Mouse (Mus musculus) adrenal gland, postnatal 10 days (tissue): Measurements from ENCODE around the gene Polr2g. TPM values are rescaled to one million over a fixed set of nuclear protein-coding genes. Genes with fewer than 3 reads are reported as not detected.
"Not testable (repeated sequence)": the region's sequence is repeated elsewhere in the genome, so short reads cannot be mapped to it uniquely, and the experiment has no call there.

Experiments used
- DNase-seq: peaks from one replicate; pipeline ENCODE4 v3.0.0; 2021; ENCODE audit warnings: mixed read lengths
- long read RNA-seq, 2 experiments: library from polyadenylated mRNA; stranded (forward); transcript quantifications; one replicate each; pipeline ENCODE4 v2.0.0; 2021
- total RNA-seq, 2 experiments: library from RNA; stranded (reverse); gene quantifications; 2 replicates each; pipeline ENCODE4 v1.2.3; 2021

Polr2g gene
- 10 to 100 TPM; 81.3 to 90.4 TPM for total RNA-seq
- long read RNA-seq, experiment 1, transcript Polr2g-201 (8 exons, 890 nt), result major isoform, 78 of 103 reads
- long read RNA-seq, experiment 1, partial matches to known transcripts, result 18 of 103 reads
- long read RNA-seq, experiment 1, other reads (novel, unspliced or antisense), result 2 of 103 reads
- long read RNA-seq, experiment 2, transcript Polr2g-201 (8 exons, 890 nt), result major isoform, 40 of 53 reads
- long read RNA-seq, experiment 2, partial matches to known transcripts, result 8 of 53 reads
- long read RNA-seq, experiment 2, other reads (novel, unspliced or antisense), result 2 of 53 reads

DNA sequence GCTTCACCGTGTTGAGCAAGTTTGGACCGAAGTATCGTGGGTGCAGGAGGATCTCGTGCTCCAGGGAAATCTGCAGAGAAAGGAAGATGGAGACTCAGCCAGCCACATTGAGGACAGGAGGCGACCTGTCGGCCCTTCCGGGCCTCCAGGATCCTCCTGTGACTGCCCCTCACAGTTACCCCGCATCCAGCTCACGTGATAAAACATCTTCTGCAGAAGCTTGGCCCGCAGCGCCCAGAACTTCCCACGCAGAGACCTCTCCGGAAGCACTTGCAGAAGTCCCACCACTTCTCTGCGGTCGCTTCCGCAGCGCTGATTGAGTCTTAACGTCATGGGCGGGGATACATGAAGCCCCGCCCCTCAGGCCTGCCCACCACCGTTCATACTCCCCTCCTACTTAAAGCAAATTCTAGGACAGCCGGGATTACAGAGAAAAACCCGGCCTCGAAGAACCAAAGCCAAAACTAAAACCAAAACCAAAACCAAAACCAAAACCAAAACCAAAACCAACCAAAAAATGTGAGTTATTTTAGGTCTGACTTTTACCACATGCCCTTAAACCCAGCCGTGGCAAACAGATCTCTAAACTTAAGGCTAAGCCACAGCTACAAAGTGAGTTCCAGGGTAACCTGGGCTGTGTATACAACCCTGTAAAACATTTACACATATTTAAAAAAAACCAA, at the start of gene Polr2g:
Polr2g (minus strand) TSS at position 314 of the 683 bp plus-strand sequence.
- peak; percentile 94 for DNase-seq

DNA sequence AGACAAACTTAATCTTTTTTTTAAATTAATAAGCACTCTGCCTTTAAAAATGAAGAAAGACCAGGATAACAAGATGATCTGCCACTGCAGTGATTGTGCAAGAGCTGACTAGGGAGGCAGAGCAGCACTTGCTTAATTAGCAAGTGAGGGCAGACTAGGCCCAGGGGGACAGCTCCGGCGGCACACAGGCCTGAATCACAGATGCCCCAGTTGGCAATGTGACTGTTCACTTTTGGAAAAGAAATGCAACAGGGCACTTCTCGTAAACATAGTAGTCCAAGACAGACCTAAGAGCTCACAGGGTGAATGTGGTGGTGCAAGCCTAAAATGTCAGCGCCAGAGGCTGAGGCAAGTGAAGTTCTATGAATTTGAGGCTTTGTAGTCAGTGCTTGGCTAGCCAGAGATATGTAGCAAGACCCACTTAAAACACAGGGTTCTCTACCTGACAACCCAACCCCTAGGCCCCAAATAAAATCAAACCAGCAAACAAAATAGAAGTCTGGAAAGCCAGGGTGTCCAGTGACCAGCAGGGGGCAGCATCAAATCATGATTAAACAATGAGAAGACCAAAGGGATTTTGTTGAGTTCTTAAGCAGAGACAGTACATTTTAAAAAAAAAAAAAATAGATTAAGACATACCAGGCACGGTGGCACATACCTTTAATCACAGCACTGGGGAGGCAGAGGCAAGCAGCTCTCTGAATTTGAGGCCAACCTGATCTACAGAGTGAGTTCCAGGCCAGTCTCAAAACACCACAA, 46.2 kb upstream of the Polr2g start:
- DNase-seq, result peak; percentile 88

DNA sequence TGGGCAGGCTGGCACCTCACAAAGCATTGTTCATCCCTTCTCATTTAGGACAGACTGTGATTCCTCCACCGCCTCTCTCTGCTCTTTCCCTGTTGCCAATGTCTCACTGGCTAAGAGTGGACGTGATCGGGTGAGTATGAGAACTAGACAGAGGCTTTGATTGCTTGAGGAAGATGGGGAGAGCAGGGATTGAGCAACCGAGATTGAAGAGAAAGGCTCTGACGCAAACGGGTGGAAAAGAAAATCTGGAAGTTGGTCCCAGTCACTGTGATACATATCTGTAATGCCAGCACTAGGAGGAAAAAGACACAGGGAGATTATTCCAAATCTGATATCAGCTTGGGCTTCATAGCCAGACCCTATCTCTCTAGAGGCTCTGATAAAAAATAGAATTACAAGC, 44.6 kb upstream of the Polr2g start:
- peak; percentile 41 for DNase-seq

DNA sequence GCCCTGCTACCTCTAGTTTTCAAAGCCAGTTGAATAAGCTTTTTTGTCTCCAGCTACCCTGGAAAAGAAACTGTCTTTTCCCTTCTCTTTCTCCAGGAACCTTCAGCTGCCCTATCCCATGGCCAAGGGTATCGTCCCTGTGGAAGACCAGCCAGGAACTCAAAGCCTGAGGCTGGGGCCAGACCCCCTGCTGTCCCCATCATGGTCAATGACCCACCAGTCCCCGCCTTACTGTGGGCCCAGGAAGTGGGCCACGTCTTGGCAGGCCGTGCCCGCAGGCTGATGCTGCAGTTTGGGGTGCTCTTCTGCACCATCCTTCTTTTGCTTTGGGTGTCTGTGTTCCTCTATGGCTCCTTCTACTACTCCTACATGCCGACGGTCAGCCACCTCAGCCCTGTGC, 42.6 kb upstream of the Polr2g start:
- no peak for DNase-seq

DNA sequence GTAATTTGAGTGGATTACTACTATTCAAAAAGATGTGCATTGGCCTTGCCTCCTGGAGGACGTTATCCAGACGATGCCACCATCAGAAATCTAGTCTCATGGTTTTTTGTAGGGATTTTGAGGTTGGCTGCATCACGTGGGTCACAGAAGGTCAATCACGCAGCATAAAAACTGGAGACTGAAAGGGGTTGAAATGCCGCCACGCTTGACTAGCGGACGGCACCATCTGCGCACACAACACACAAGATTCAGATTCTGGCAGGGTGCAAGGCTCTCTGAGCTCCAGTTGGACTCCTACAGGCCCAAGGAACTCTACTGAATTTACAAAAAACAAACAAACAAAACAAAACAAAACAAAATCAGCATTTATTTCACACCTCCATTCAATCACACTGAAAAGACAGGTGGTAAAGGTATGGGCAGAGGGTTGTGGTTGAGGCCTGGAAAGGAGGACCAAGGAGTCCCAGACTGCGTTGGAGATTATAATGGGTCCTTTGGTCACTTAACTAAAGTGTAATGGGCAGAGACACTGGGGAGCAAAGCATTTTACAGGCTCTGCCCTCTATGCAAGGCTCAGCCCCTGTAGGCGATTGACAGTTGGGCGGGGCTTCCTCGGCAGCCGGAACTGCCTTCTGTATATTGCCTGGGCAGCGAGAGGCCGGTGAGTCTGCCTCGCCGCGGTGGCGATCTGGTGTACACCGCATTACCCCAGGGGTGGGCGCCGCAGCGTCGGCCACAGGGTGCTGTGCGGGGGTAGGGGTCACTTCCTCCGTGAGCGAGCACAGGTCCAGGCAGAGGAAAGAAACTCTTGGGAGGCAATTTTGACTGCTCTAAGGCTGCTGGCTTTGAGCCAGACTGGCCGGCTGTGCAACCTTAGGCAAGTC, 41.8 kb upstream of the Polr2g start:
- DNase-seq, result peak; percentile 88

DNA sequence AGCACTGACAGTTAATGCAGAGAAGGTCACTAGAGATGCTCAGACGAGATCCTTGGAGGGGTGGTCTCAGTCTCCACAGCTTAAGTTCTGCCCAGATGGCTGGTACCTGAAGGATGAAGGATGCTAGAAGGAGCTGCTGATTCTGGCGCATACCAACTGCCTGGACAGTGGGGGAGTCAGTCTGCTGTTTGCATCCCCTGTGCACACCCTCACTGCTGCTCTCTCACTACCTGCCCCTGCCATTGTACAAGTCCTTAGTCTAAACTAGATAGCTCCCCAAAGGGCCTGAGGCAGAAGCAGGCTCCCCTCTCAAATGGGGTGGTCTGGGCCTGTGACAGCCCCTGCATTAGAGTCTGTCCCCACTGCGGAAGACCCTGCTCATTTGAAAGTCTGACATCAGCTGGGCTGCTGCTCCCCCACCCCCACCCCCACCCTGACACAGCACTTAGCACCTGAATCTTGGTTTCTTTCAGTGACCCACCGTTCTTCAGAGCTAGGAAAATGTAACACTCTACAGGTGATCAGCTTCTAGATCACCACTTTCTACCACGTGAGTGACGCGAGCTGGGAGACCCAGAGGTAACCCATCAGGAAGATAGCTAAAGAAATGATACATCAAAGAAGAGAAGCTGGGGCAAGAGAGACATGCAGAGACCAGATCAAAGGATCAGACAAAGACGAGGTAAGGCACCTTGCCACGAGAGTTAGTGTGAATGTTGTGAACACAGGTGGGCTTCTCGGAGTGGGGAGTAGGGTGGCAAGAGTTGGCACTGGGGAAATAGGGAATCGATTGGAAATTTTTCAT, 40.9 kb upstream of the Polr2g start, which contains the start of gene Gng3:
Gng3 (minus strand) TSS at position 92 of the 805 bp plus-strand sequence.
- no peak for DNase-seq

DNA sequence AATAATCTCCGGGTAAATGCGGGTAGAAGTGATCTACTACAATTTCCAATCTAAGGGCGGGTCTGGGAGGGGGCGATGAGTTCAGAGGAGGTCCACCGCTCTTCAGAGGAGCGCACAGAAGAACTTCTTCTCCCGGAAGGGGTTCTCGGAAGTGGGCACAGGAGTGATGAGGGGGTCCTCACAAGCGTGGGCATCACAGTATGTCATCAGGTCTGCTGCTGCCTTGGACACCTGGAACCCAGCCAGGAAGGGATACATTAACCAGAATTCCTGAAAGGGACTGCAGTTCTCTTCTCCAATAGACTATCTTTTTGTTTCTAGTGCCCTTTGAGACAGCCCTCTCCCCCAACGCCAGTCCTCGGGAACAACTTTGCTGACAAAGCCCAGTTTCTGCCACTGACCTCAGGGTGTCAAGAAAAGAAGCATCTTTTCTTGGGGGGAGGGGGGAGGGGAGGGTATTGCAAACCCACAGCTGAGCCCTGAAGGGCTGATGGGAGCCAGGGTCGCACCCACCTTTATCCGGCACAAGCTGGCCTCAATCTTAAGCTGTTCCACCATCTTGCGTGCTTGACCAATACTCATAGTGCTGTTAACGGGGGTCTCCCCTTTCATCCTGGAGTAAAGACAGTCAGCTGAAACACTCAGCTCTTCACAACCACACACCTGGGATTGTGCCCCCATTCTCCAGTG, 39.8 kb upstream of the Polr2g start:
- DNase-seq, result peak; percentile 63

DNA sequence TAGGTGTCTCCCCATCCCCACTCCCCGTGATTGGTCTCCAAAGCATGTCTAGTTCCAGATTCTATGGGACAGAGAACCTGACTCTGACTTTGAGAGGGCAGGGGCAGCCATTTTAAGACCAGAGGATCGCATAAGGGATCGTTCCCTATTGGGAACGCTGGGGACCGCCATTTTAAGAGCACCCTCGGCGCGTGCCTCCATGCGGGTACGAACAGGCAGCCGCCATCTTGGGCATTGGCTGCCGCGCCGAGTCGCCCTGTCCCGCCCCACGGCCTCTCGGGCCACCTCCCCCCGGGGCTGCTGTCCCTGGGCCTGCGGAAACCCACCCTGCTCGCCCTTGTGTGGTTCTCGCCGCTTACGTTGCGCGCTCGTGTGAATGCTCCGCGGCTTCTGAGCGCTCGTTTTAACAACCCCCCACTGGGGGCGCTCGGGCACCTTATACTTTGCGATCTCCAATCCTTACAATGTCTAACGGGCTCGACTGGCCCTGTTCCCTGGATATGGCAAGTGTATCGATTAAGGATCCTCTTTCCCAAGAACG, 38.9 kb upstream of the Polr2g start, which contains the start of gene Bscl2:
Bscl2 (plus strand) TSS at position 217 of the 541 bp plus-strand sequence.
- peak; percentile 86 for DNase-seq

DNA sequence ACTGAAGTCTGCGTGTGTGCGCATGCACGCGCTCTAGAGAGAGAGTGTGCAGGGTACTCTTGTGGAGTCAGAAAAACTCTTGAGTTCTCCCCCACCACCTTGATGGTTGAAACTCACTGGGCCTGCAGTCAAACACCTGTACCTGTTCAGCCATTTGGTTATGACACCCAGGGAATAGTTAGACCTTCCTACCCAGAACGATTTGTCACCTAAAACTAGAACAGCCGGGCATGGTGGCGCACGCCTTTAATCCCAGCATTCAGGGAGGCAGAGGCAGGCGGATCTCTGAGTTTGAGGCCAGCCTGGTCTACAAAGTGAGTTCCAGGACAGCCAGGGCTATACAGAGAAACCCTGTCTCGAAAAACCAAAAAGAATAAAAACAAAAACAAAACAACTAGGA, 38.0 kb upstream of the Polr2g start:
- not testable (repeated sequence) for DNase-seq

DNA sequence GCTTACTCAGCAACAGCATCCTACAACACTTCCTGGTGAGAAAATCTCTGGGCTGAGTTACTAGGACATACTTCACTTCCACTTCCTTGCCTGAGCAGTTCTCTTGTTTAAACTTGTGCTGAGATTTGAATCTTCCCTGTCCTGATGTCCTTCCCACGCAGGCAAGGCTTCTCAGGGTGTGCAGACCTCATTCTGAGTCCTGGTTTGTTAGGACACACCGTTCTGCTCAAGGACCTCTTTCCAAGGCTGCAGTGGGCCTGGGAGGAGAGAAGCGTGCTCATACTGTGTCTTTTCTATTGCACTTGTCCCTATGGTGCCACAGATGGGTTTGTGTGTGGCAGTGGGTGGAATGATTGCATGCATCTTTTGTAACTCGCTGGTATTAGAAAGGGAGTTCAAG, 34.6 kb upstream of the Polr2g start:
- DNase-seq, result no peak

DNA sequence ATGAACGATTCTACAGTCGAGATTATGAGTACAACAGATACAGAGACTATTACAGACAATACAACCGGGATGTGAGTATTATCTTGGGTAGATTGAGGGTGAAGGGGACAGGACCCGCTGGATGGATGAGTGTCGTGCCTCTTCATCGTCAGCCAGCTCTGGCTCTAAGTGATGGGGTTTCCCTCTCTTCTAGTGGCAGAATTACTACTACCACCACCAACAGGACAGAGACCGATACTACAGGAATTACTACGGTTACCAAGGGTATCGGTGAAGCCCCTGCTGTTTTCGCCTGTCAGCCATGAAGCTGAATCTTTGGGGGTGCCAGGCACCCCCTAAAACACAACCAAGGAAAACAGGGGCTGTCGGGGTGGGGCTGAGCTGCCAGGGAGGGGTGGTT, 32.9 kb upstream of the Polr2g start:
- no peak for DNase-seq

DNA sequence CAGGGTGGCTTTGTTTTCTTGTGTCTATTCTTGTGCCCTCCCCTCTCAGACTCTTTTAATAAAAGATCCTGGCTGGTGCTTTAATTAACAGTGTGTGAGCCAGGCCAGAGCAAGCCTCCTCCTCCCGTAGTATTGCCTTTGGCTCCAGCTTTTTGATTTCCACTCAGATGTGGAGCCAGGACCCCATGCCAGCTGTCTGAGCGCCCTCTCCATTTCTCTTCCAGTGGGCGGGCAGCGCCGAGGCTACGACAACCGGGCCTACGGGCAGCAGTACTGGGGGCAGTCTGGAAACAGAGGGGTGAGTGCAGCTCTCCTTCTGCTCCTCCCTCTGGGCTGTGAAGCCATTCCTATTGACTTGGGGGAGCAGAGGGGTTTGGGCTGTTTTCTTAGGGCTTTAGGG, 32.3 kb upstream of the Polr2g start:
- no peak for DNase-seq

DNA sequence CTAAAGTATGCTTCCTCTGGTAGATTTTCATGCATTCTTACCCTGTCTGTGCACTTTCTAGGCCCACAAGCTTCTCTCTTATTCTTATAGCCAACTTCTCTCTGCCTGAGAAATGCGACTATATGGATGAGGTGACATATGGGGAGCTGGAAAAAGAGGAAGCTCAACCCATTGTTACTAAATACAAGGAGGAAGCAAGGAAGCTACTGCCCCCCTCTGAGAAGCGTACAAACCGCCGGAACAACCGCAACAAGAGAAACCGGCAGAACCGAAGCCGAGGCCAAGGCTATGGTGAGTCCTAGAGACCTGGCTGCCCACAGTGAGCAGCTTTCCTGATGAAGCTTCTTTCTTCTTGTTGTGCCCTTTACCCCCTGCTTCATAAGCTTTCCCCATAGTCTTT, 31.3 kb upstream of the Polr2g start, which contains the start of gene AC129217.1:
AC129217.1 (plus strand) TSS at position 114 of the 400 bp plus-strand sequence.
- no peak for DNase-seq

DNA sequence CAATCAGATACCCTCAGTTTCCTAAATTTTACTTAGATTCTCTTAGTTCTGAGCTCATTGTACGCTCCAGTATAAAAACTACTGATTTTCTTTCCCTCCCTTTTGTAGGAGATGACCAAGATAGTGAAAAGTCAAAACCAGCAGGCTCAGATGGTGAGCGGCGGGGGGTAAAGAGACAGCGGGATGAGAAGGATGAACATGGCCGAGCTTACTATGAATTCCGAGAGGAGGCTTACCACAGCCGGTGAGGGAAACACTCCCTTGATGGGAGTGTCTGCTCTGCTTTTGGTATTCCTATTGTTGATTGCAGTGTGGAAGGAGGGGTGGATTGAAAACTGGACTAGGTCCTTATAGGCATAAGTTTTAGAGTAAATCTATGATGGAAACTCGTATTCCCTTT, 24.3 kb upstream of the Polr2g start:
- DNase-seq, result no peak

DNA sequence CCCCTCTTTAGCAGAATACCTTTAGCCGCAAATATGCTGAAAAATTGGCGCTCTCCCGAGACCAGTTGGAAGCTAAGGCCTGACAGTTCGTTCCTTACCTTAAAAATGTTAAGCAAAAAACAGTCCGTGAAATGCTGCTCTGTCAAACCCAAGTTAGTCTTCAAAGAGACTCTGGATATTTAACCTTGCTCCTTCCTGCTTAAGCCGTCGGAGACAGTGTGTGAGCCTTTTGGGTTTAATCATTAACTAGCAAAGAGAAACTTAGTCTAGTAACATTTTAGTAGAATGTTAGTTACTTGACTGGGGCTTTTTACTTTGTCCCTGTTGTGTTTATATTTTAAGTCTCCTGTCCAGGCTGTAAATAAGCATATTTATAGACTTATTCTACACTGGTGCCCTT, 22.8 kb upstream of the Polr2g start:
- DNase-seq, result no peak

DNA sequence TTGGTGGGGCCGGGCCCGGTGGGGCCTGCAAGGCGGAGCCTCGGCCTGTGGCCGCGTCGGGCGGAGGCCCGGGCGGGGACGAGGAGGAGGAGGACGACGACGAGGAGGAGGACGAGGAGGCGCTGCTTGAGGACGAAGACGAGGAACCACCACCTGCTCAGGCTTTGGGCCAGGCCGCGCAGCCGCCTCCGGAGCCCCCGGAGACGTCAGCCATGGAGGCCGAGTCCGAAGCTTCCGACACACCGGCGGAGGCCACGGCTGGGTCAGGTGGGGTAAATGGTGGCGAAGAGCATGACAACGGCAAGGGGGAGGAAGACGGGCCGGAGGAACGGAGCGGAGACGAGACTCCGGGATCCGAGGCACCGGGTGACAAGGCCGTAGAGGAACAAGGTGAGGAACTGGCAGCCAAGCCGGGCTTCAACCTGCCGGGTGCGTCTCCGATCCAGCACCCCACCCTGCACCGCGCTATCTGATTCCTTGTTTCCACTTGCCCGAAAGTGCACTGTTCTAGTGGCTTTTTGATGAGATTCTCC, 22.1 kb upstream of the Polr2g start:
- no peak for DNase-seq

DNA sequence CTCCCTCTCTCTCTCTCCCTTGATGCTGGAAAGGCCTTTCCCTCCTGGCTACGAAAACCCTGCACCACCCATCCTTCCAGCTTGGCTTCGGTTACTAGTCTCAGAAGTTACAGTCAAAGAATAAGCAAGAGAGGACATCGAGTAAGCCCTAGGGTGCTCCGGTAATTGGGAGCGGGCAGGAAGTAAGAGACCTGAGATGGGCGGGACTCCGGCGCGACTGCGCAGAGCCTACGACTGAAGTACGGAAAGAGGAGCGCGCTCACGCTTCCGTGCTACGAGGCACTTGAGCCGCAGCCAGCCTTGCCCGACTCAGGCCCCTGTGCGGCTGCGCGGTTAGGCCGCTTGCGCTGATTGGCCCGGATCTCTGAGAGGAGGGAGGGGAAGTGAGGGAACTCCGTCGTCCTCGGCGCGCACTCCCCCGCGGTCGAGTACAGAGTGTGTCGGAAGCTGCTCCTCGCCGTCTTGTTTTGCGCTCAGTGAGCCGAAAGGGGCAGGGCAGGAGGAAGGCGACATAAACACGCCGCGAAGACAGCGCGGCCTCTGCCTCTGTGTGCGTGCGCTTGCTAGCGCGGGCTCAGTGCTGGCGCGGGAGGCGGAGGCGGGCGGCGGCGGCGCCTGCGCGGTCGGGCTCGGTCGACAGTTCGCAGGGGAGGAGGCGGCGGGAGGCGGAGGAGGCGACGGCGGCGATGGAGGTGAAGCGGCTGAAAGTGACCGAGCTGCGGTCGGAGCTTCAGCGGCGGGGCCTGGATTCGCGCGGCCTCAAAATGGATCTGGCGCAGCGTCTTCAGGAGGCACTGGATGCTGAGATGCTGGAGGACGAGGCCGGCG, 21.4 kb upstream of the Polr2g start, which contains the start of gene Hnrnpul2:
Hnrnpul2 (plus strand) TSS at position 415 of the 828 bp plus-strand sequence.
- DNase-seq, result peak; percentile 99

DNA sequence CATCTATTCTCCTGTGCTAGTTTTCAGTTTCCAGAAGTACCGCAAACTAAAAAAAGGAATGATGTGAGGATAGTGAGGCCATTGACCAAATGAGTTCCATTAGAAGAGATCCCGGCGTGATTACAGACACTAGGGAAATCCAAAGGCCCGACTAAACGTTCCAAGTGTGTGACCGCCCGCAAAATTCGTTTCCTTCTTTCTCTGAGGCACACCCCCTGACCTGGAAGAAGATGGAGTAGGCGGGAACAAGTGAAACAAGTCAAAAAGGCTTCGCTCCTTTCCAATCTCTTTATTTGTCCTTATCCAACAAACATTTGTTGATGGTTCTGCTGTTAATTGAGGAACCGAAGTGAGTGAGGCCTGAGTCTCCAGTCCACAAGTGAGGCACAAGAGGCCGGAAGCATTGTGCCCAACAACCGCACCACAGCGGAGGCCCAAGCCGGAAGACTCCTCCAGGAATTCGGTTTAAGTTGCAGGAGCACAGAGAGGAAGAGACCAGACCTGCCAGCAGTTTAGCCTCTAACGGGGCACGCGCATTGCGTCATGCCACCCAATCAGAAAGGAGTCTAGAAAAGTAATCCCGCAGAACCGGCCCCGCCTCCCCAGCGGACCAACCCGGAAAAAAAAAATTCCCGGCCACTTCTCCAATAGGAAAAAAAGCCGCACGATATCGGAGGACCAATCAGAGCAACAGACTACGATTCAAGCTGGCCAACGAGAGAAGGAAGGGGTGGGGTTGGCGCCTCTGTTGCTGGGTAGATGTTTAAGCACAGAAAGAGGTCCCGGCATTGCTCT, 20.6 kb upstream of the Polr2g start, which contains the start of gene Ttc9c:
Ttc9c (minus strand) TSS at position 533 of the 795 bp plus-strand sequence.
- peak; percentile 96 for DNase-seq
